Mouse (Mus musculus) retina, postnatal 1 day (tissue): ENCODE data around the gene Mlh1.

ENCODE experiments used
- DNase-seq: peaks from one replicate; pipeline ENCODE4 v3.0.0-alpha.2; 2012

Mlh1 gene

DNA sequence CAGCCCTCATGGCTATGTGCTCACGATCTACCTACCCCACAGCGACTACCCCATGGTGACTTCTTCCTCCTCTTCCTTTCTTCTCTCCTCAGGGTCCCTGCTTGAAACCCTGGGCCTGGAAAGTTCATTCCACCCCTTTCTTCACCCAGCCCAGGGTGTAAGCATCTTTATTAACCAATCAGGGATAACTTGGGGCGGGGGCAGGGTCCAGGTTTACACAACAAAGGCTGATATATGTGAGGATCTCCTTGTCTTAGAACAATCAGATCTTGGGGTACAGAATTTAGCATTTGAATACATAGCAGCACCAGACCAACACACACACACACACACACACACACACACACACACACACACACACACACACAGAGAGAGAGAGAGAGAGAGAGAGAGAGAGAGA is 13.5 kb upstream of the Mlh1 start:
- no peak for DNase-seq

DNA sequence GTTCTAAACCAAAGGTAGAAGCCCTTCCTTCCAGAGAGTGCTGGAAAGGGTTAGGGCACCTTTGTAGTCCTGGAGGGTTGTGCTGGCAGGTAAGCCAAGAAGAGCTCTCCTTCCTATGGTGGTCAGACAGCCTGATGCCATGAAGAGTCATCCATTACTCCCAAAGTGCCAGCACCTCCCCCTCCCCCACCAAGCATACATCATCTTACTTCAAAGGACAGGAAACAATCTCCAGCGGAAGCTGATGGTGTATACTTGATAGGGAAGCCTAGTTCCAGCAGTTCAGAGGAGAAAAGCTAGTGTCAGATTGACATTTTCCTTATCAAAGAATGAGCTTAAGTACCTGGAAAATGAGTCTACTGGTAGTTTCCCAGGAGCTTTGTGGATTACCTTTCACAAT is 3.6 kb upstream of the Mlh1 start:
- no peak for DNase-seq

DNA sequence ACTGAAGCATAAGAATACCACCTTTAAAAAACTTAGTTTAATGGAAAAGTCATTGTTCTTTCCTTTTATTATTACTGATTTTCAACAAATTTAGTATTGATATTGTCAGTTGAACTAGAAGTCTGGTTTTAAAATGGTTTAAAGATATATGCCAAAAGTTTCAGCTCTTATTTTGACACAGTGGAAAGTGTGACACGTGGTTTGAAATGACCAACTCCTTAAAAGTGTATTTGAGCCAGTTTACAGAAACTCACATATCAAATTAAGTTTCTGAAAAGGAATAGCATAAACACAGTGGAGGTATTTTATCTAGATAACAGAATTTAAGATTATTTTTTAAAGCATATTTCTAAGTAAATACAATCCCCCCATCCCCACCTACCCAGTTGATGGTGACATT is 2.4 kb upstream of the Mlh1 start:
- DNase-seq = no peak

DNA sequence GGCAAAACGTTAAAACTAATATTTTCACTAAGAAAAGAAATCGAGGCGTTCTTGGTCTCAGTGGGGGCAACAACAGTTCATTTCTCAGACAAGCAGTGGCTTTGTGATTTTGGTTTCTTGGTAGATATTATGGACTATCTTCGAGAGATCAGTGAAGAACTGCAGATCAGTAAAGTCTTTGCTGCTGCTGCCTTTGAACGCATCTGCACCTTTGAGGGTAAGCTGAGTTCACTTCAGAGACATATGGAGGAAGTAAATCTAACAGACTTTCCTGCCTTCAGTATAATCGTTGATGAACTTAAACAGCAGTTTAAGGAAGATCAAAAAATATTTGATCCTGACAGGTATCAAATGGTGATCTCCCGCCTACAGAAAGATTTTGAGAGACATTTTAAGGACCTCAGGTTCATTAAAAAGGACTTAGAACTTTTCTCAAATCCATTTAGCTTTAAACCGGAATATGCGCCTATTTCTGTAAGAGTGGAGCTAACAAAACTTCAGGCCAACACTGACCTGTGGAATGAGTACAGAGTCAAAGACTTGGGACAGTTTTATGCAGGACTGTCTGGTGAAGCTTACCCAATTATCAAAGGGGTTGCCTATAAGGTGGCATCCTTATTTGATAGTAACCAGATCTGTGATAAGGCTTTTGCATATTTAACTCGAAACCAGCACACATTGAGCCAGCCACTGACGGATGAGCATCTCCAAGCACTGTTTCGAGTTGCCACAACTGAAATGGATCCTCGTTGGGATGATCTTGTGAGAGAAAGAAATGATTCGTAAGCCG is 1.6 kb upstream of the Mlh1 start:
- DNase-seq = no peak

DNA sequence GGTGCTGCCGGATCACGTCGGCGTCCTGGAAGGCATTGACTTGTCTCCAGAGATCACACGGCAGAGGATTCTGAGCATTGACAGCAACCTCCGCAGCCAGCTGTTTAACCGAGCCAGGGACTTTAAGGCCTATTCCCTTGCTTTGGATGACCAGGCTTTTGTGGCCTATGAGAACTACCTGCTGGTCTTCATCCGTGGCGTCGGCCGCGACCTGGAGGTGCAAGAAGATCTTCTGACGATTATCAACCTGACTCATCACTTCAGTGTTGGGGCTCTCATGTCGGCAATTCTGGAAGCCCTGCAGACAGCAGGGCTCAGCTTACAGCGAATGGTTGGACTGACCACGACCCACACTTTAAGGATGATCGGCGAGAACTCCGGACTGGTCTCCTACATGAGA is 765 bp upstream of the Mlh1 start:
- no peak for DNase-seq

DNA sequence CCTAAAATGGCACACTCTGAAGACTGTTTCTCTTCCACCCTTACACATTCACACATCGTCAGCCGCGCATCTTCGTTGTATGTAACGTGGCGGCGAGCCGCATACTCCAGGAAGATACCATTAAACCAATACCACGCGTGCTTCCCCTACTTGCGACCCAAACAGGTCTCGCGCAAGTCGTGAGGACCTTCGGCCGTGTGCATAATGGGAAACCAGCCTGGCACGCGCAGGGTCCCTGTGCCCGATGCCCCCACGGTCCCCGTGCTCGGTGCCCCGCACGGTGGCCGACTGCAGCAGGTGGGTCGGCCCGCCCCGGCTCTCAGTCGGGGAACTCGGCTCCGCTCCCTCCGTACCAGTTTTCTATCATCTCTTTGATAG is 546 bp downstream of the Mlh1 start:
- no peak for DNase-seq

DNA sequence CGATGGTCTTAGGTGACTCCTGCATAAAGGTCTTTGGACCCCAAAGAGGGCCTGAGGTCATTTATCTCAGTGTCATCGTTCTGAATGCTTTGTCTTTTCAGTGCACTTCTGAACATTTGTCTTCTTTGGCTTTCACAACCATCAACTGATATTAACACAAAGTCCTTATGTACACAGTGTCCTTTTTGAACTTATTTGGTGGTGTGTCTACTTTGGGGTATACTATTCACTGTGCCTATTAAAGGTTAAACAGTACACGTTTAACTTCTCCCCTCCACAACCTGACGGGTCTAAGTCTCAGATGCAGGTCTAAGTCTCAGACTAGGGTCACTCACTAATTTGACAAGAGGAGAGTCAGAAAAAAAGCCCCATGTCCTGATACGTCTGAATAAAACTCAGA is 985 bp downstream of the Mlh1 start:
- DNase-seq = no peak

DNA sequence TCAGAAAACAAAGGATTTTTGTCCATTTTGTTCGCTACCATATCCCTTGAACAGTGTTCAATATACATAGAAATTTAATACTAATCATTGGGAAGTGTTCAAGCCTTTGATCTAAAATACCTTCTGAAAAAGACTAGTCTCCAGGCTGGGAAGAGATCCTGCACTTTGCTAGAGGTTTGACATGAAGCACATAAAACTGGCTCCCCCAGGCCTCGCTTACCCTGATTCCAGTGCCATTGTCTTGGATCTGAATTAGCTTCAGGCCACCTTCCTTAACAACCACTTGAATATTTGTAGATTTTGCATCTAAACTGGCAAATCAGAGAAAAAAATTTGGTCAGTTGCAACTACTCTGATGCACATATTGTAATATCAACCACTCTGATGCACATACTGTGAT is 3.6 kb downstream of the Mlh1 start:
- DNase-seq = no peak

DNA sequence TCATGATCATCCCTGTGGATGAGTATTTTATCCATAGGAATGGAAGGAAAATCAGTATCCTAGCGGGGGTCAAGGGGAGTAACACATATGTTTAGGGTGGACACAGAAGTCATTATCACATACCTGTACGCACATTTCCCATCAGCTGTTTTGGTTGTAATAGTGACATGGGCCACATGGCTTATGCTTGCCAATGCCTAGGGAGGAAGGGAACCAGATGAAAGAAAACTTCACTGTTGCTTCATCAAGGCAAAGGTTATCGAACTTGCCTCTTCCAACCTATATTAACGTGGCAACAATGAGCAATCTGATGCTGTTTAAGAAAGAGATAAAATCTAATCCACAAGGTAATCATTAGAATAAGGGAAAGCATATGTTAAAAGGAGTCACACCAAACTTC is 10.2 kb downstream of the Mlh1 start:
- DNase-seq = no peak

DNA sequence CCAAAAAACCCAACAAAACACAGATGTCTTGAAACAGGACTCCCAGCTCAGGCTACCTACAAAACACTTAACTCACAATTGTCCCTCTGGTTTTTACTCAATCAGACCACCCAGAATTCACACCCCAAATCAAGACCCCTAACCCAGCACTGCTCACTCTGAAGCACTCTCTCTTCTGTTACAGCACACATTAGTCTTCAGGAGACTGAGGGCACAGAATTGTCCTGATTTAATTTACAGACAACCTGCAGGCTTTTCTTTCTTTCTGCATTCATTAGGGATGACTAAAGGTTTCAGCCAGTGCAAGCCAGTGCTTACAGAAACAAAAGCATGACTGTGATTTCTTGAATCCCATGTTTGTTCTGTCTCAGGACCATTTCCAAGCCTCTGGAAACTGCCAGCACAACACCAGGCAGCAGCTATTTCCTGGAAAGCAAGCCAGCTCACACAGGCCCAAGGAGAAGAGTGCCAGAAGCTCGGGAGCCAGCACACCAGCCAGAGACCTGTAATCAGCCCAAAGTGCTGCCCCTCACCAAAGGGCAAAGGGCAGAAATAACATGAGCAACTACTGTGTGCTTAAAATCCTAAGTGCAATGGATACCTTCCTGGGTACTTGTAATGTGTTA is 11.1 kb downstream of the Mlh1 start:
- no peak for DNase-seq

DNA sequence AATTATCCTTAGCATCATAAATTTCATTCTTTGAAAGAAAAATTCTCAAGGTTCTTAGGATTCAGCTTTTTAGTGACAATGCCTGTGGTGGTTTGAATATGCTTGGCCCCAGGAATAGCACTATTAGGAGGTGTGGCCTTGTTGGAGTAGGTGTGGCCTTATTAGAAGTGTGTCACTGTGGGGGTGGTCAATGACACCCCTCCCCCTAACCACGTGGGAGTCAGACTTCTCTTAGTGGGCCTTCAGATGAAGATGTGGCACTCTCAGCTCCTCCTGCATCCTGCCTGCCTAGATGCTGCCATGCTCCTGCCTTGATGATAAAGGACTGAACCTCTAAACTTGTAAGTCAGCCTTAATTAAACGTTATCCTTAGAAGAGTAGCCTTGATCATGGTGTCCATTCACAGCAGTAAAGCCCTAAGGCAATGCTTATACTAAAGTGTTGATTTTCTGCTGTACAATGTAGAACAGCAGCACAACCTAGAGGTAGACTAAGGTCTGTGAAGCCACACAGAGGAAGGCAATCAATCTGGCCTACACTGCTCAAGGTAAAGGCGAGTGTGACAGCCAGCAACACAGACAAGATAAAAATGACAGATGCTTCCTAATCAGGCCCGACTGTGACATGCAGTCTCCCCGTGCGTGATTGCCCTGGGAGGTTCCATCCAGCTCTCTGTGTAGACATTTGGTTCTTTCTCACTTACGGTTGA is 19.3 kb downstream of the Mlh1 start:
- DNase-seq = no peak

DNA sequence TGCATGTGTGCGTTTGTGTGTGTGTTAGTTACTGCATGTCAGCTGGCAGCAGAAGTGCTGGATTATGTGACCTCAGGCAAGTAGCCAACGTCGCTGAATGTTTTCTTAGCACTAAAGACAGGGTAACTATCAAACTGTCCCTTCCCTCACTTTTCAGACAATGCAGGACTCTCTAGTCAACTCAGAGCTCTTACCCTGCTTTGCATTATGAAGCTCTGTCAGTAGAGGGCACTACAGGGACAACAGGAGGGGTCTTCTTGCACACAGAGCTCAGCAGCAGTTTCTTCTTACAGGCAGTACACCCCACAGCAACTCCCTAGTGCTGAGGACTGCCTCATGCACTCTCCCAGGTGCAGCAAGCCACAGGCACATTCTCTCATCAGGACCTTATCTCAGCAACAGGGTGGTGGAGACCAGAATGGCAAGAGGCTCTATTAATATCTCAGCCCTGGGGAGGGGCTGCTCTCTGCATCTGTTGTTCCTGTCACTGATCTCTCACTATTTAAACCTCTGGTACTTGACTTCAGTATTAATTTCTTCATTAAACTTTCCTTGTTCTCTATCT is 23.8 kb downstream of the Mlh1 start:
- DNase-seq = peak; percentile 21

DNA sequence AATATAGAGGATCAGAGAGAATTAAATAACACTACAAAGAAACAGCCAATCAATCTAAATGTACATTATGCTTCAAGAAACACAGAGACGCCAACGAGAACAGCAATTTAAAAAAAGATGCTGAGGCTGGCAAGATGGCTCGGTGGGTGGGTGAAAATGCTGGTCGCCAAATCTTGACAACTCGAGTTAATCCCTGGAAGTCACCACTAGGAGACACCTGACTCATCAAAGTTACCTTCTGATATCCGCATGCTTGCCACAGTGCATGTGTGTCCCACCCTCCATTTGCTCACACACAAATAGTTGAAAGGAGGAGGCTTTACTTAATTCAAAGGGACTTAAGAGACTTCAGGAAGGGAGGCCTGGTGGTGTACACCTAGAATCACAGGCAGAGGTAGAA is 26.0 kb downstream of the Mlh1 start:
- DNase-seq = no peak

DNA sequence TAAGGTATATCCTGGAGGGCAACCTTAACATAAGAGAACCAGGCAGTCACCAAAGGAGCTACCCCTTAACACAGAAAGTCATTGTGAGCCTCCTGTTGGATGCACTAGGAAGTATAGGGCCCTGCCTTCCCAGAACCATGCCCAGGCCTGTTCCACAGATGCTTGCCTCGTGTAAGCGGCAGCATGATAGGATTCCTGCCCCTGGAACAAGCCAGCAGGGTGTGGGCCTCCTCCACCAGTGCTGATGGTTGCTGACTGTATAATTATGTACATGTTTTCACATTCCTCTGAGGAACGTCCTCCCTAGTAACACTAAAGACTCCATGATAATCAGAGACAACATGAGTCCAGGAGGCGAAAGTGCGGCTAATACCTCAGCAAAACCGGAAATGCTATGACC is 28.2 kb downstream of the Mlh1 start:
- DNase-seq = no peak

DNA sequence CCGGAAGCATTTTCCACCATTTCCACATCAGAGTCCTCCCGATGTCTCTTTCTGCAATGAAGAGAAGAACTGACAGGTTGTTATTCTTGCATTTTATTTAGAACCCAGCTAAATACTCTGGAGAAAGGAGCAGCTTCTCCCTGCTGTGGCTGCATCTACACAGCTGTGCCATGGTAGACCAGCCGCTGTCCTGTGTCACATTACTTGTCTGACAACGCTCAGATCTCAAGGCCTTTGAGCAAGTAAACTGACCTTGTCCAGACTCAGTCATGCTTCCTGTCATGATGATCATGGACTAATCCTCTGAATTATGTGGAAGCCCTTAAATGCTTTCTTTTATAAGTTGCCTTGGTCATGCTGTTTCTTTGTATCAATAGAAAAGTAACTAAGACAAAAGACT is 31.8 kb downstream of the Mlh1 start:
- no peak for DNase-seq

DNA sequence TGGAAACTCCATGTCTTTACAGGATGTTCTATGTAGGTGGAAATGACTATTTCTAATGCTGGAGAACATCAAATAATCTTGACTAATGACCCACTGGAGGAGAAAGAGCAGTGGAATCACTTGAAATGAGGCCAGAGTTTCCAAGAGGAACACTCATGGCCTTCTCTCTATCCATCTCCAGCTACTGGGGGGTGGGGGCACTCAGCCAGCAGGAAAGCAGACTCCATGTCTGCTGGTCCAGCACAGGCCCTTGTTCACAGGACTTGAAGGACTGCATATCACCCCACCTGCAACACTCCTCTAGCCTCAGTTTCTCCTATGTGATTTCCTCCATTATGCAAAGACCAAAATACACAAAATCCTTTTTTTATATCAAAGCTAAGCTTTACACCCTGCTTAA is 33.9 kb downstream of the Mlh1 start:
- DNase-seq = no peak

DNA sequence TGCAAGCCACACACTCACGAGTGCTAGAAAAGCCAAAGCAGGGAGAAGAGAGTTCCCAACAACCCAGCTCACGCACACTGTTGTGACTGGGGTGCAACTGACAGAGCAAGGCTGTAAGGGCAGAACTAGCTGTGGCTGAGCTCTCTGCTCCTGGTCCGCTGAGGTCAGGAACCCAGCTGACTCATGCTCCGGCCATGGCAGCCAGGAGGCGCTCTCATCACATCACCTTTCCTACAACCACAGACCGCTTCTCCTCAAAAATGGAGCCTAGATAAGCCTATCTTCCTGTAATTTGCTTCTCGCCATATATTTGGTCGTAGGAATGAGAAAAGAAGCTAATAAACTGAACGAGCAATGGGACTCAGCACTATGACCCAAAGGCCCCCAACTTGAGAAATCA is 36.9 kb downstream of the Mlh1 start:
- DNase-seq = no peak

DNA sequence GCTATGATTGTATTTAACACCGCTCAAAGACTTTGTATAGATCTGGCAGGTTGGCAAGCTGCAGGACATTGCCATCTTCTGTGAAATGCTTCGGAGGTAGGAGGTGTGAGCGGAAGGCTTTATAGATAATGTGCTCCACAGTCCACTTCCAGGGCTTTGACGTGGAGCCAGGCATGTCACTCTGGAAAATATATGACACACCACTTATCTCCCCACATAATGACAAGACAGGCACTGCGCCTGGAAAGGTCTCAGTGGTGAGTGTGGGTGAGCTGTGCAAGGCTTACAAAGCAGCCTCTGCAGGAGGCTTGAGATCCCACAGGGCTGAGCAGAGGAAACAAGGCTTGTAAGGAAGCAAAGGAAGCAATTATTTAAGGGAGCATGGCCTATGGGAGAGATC is 43.1 kb downstream of the Mlh1 start:
- no peak for DNase-seq

DNA sequence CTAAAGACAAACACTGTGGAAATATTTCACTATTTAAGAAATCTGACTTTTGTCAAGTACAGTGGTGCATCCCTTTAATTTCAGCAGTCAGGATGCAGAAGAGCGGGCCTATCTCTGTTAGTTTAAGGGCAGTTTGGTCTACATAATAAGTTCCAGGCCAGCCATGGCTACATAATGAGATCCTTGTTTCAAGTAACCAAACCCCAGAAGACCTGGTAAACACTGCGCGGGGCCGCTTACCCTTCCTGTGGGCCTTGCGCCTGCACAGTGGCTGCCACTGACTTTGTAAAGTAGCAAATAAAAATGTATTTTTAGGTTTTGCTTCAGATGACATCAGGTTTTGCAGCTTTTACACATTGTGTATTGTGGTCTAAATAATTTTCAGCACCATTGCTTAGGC is 48.2 kb downstream of the Mlh1 start:
- no peak for DNase-seq

DNA sequence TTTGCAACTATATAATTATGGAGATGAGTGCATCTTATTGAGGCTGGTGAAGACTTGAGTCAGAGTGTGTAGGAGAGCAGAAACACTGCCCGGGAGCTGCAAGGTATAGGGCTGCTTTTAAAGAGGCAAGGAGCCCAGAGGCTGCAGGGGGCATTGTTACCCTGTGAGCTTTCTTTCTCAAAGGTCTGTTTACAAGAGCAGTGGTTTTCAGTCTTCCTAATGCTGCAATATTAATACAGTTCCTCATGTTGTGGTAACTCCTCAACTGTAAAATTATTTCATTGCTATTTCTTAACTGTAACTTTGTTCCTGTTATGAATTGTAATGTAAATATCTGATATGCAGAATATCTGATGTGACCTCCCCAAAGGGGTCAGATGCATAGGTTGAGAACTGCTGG is 50.0 kb downstream of the Mlh1 start:
- no peak for DNase-seq

DNA sequence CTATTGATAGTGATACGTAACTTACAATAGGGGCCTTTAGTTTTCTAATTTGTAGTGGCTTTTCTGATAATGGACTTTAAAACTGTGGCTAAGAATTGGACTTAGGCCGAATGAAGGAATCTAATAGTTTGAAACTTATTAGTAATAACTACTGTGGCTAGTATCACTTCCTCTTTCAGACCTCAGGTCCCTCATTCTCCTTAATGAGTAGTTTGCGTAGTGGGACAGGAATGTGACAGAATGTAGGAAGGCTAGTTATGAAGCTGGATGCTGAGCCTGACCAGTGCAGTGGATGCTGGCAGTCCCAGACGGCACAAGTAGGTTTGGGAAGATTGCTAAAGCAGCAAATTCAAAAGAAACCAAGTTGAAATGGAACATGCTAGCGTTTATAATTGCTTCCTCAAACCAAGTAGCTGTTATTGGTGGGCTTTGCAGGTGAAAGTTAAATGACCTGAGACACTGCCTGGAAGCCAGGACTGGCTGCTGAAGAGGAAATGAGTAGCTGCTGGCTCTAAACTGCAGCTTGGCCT is 51.0 kb downstream of the Mlh1 start:
- DNase-seq = no peak

DNA sequence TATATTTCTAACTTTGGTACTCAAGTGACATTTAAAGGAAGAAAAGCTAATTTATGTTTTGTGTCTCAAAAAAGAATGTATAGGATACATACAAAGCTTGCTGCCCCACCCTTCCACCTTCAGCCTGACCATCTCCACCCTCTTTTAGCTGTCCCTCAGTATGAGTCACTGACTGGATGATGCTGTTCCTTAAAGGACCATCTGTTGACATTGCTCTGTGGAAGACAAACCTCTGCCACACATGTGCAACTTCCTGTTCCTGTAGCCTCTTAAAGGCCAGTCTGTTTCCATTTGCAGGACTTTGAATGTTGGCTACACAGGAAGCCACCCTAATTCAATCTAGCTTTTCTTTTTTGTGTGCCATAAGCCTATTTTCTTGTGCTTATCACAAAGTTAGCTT is 55.2 kb downstream of the Mlh1 start:
- no peak for DNase-seq

DNA sequence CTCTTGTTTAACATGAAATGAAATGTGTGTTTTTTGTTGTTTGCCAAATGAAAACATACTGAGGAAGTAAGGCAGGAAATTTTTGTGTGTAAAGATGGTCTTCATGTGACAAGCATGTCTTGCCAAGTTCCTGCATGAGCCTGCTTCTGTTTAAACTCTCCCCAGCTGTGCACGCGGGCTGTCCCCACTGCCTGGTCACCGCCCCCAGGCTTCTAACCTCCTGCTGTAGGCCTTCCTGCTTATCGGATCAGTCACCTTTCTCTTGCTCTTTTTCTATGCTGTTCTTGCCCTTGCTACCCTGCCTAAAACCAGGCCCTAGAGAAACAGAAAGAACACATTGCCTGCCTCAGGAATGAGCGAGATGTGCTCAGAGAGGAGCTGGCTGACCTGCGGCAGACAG is 58.1 kb downstream of the Mlh1 start:
- no peak for DNase-seq
